Mouse (Mus musculus) limb, embryonic 15.5 days (tissue): ENCODE measurements around the gene Egflam. TPM values are rescaled to one million over a fixed set of nuclear protein-coding genes. Genes with fewer than 3 reads are reported as not detected.
A peak's percentile ranks its signal among the peaks of the same experiment; 100 is the strongest.

ENCODE experiments used
- ATAC-seq: fragments of 200-750 bp; cut with Nextera tagmentation; 2 replicates; pipeline ENCODE4 v1.8.0; 2017; ENCODE audit warnings: low read depth, moderate TSS enrichment; ENCODE audit not compliant: insufficient number of reproducible peaks, low FRiP score, low TSS enrichment
- H3K27ac ChIP-seq: fragments of 300-500 bp; sonication (generic); 2 replicates; pipeline ENCODE4 v1.5.1; 2015; ENCODE audit warnings: moderate library complexity, mild to moderate bottlenecking, inconsistent platforms
- H3K27me3 ChIP-seq: fragments of 300-500 bp; sonication (generic); 2 replicates; pipeline ENCODE4 v1.6.1; 2015; ENCODE audit warnings: inconsistent platforms
- H3K36me3 ChIP-seq: fragments of 300-500 bp; sonication (generic); 2 replicates; pipeline ENCODE4 v1.6.1; 2015; ENCODE audit warnings: inconsistent platforms
- H3K4me1 ChIP-seq: fragments of 300-500 bp; sonication (generic); 2 replicates; pipeline ENCODE4 v1.6.1; 2015; ENCODE audit warnings: inconsistent platforms
- H3K4me2 ChIP-seq: fragments of 300-500 bp; sonication (generic); 2 replicates; pipeline ENCODE4 v1.6.1; 2015; ENCODE audit warnings: mild to moderate bottlenecking, inconsistent platforms
- H3K4me3 ChIP-seq: fragments of 300-500 bp; sonication (generic); 2 replicates; pipeline ENCODE4 v1.5.1; 2015; ENCODE audit warnings: mild to moderate bottlenecking, inconsistent platforms
- H3K9ac ChIP-seq: fragments of 300-500 bp; sonication (generic); 2 replicates; pipeline ENCODE4 v1.6.1; 2015; ENCODE audit warnings: inconsistent platforms
- H3K9me3 ChIP-seq: fragments of 300-500 bp; sonication (generic); 2 replicates; pipeline ENCODE4 v1.6.1; 2016; ENCODE audit warnings: inconsistent platforms
- WGBS: fragments of 180-500 bp; shearing (Covaris S2); methylation state at CpG from one replicate; pipeline ENCODE4 v1.1.7; 2015; 5-methylcytosine and 5-hydroxymethylcytosine counted together
- polyA plus RNA-seq: library from polyadenylated mRNA; unstranded; fragments of >200 nt; fragmentation: Nextera tagmentation; extraction: Ambion mirVana; gene quantifications from 2 replicates; pipeline ENCODE4 v1.2.1, GENCODE M21; 2015

The Egflam gene
- polyA plus RNA-seq, 1 experiment from 2014 or later = 14.8 TPM

GRCm38 (mm10) chr15:7242161-7242850, 155.9 kb downstream of the Egflam start:
- Histone ChIP-seq H3K27me3 (no peaks in the 10 kb centered on the region), H3K36me3 (no peaks in the 10 kb centered on the region), H3K4me3 (no peak overlapping the region), H3K27ac (no peak overlapping the region), H3K9me3 (no peaks in the 10 kb centered on the region), H3K4me1 (no peaks in the 10 kb centered on the region), H3K9ac (no peak overlapping the region), H3K4me2 (no peak overlapping the region)
- ATAC-seq = no peak
- WGBS = 76% methylated on average over 15 of the region's 15 CpGs

GRCm38 (mm10) chr15:7240950-7241349, 157.2 kb downstream of the Egflam start:
- no peak overlapping the region for H3K27ac ChIP-seq
- H3K27me3 ChIP-seq = no peaks in the 10 kb centered on the region
- H3K4me3 ChIP-seq = no peak overlapping the region
- ATAC-seq = no peak
- WGBS = 79% methylated on average over 3 of the region's 3 CpGs
- no peak overlapping the region for H3K9ac ChIP-seq
- no peaks in the 10 kb centered on the region for H3K4me1 ChIP-seq
- no peaks in the 10 kb centered on the region for H3K9me3 ChIP-seq
- H3K4me2 ChIP-seq = no peak overlapping the region
- H3K36me3 ChIP-seq = no peaks in the 10 kb centered on the region

GRCm38 (mm10) chr15:7239904-7240303, 158.3 kb downstream of the Egflam start:
- Histone ChIP-seq H3K9ac (no peak overlapping the region), H3K36me3 (no peaks in the 10 kb centered on the region), H3K4me2 (no peak overlapping the region), H3K4me3 (no peak overlapping the region), H3K27me3 (no peaks in the 10 kb centered on the region), H3K9me3 (no peaks in the 10 kb centered on the region), H3K4me1 (no peaks in the 10 kb centered on the region), H3K27ac (no peak overlapping the region)
- WGBS = 85% methylated on average over 11 of the region's 11 CpGs
- ATAC-seq = no peak

GRCm38 (mm10) chr15:7233393-7234090, 164.7 kb downstream of the Egflam start:
- Histone ChIP-seq H3K4me2 (no peak overlapping the region), H3K4me3 (no peak overlapping the region), H3K4me1 (no peaks in the 10 kb centered on the region), H3K27me3 (no peaks in the 10 kb centered on the region), H3K9me3 (no peaks in the 10 kb centered on the region), H3K36me3 (no peaks in the 10 kb centered on the region), H3K27ac (no peak overlapping the region), H3K9ac (no peak overlapping the region)
- no peak for ATAC-seq
- WGBS = 67% methylated on average over 13 of the region's 13 CpGs

- no peak overlapping the region for H3K27ac ChIP-seq
- H3K9ac ChIP-seq = no peak overlapping the region
- no peak for ATAC-seq
- no peaks in the 10 kb centered on the region for H3K9me3 ChIP-seq
- no peaks in the 10 kb centered on the region for H3K36me3 ChIP-seq
- H3K4me2 ChIP-seq = no peak overlapping the region
- 3% methylated on average over 5 of the region's 5 CpGs for WGBS
- no peaks in the 10 kb centered on the region for H3K27me3 ChIP-seq
- peaks cover 22% of the 10 kb centered on the region for H3K4me1 ChIP-seq
- no peak overlapping the region for H3K4me3 ChIP-seq
These were observed 172.0 kb downstream of the Egflam start for GRCm38 (mm10) chr15:7226225-7226624.

- Histone ChIP-seq H3K36me3 (no peaks in the 10 kb centered on the region), H3K27ac (no peak overlapping the region), H3K9me3 (no peaks in the 10 kb centered on the region), H3K27me3 (no peaks in the 10 kb centered on the region), H3K9ac (no peak overlapping the region), H3K4me2 (no peak overlapping the region), H3K4me1 (peaks cover 22% of the 10 kb centered on the region), H3K4me3 (no peak overlapping the region)
- WGBS = 74% methylated on average over 12 of the region's 12 CpGs
- ATAC-seq = no peak
These were observed 173.9 kb downstream of the Egflam start for GRCm38 (mm10) chr15:7224151-7224775.

GRCm38 (mm10) chr15:7222809-7223208, 175.4 kb downstream of the Egflam start:
- no peak overlapping the region for H3K27ac ChIP-seq
- no peaks in the 10 kb centered on the region for H3K27me3 ChIP-seq
- peaks cover 22% of the 10 kb centered on the region for H3K4me1 ChIP-seq
- no peak overlapping the region for H3K4me2 ChIP-seq
- H3K4me3 ChIP-seq = no peak overlapping the region
- H3K36me3 ChIP-seq = no peaks in the 10 kb centered on the region
- no peak overlapping the region for H3K9ac ChIP-seq
- 24% methylated on average over 11 of the region's 11 CpGs for WGBS
- no peaks in the 10 kb centered on the region for H3K9me3 ChIP-seq
- no peak for ATAC-seq

GRCm38 (mm10) chr15:7217273-7217598, 181.0 kb downstream of the Egflam start:
- no peak overlapping the region for H3K27ac ChIP-seq
- 75% methylated on average over 6 of the region's 6 CpGs for WGBS
- no peak overlapping the region for H3K4me3 ChIP-seq

DNA sequence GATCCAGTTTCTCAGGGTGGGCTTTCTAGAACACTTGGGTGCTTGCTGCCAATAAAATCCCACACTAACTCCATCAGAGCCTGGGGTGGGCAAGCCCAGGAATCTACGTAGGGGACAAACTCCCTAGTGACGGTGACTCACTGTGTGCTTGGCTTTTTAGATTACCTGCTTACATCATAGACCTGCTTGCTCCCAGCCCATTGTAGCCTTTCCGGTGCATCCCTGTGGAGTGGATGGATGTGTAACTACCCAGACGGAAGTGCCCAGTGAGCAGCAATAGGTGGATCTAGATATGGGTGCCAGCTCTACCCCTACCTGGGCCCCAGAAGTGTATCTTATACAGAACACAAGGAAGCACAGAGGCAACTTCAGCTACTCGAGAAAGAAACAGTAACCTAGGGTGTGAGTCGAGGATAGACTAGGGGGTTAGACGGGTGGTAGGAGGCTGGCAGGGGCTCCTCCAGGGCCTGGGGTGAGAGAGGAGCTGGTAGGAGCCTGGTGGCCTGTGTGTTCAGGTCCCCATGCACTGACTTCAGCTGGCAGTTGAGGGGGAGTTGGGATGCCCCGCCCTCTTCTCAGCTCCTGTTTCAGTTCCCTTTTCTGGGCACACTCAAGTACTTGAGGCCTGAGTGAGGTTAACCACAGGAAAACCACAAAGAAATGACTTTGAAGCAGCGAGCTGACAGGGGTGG, 181.5 kb downstream of the Egflam start:
- no peaks in the 10 kb centered on the region for H3K27me3 ChIP-seq
- H3K4me1 ChIP-seq = peaks cover 12% of the 10 kb centered on the region
- 75% methylated on average over 9 of the region's 9 CpGs for WGBS
- H3K4me2 ChIP-seq = no peak overlapping the region
- no peaks in the 10 kb centered on the region for H3K36me3 ChIP-seq
- H3K27ac ChIP-seq = no peak overlapping the region
- no peak overlapping the region for H3K4me3 ChIP-seq
- H3K9me3 ChIP-seq = no peaks in the 10 kb centered on the region
- H3K9ac ChIP-seq = no peak overlapping the region
- 0 out of 2 replicates have a peak, but pooled peaks have one; percentile 19 for ATAC-seq

More at GRCm38 (mm10) chr15:7217273-7217598, 181.0 kb downstream of the Egflam start:
- no peak overlapping the region for H3K9ac ChIP-seq
- H3K36me3 ChIP-seq = no peaks in the 10 kb centered on the region
- no peak overlapping the region for H3K4me2 ChIP-seq
- H3K4me1 ChIP-seq = peaks cover 16% of the 10 kb centered on the region
- 0 out of 2 replicates have a peak, but pooled peaks have one; percentile 35 for ATAC-seq
- no peaks in the 10 kb centered on the region for H3K9me3 ChIP-seq
- H3K27me3 ChIP-seq = no peaks in the 10 kb centered on the region

DNA sequence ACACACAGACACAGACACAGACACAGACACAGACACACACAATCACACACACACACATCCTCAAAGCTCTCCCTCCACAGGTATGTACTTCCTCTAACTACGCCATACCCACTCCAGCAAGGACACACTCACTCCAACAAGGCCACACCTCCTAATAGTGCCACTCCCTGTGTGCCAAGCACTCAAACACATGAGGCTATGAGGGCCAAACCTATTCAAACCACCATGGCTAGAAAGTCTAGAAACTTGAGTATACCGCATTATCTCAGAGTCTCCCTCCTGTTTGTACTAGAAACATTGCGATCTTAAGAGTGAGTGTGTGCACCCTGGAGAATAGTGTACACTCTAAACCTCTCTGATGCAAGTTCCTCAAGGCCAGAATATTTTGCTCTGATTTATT, 182.3 kb downstream of the Egflam start:
- no peak overlapping the region for H3K4me2 ChIP-seq
- H3K9ac ChIP-seq = no peak overlapping the region
- H3K9me3 ChIP-seq = no peaks in the 10 kb centered on the region
- no peaks in the 10 kb centered on the region for H3K36me3 ChIP-seq
- no peak overlapping the region for H3K4me3 ChIP-seq
- H3K4me1 ChIP-seq = peaks cover 12% of the 10 kb centered on the region
- no peak overlapping the region for H3K27ac ChIP-seq
- 94% methylated on average over 3 of the region's 3 CpGs for WGBS
- no peak for ATAC-seq
- H3K27me3 ChIP-seq = no peaks in the 10 kb centered on the region

GRCm38 (mm10) chr15:7213683-7214082, 184.5 kb downstream of the Egflam start:
- Histone ChIP-seq H3K27ac (no peak overlapping the region), H3K9me3 (no peaks in the 10 kb centered on the region), H3K4me2 (no peak overlapping the region), H3K9ac (no peak overlapping the region), H3K36me3 (no peaks in the 10 kb centered on the region), H3K27me3 (no peaks in the 10 kb centered on the region), H3K4me3 (no peak overlapping the region), H3K4me1 (peaks cover 12% of the 10 kb centered on the region)
- 46% methylated on average over 1 of the region's 1 CpGs for WGBS
- ATAC-seq = no peak

DNA sequence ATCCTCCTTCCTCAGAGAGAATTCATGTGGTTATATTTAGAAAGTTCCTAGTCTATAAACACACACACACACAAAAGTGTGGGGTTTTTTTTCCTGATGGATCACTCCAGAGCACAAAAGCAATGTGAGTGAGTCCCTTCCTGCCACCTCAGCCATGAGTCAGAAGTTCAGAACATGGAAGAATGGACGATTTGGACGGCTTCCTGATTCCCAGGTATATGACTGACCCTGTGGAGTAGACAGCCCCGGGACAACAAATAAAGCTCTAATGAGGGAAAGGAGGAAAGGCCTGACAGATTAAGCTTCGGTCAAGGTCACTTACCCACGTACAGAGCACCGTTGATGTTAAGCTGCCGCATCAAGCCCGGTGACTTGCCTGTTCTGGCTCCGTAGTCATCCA, 190.0 kb downstream of the Egflam start:
- no peak for ATAC-seq
- H3K27me3 ChIP-seq = no peaks in the 10 kb centered on the region
- H3K9ac ChIP-seq = no peak overlapping the region
- no peak overlapping the region for H3K27ac ChIP-seq
- no peak overlapping the region for H3K4me3 ChIP-seq
- H3K4me1 ChIP-seq = peaks cover 25% of the 10 kb centered on the region
- H3K4me2 ChIP-seq = no peak overlapping the region
- 55% methylated on average over 9 of the region's 9 CpGs for WGBS
- no peaks in the 10 kb centered on the region for H3K36me3 ChIP-seq
- H3K9me3 ChIP-seq = no peaks in the 10 kb centered on the region
